Mouse (Mus musculus) forebrain, embryonic 11.5 days (tissue): ENCODE results near the gene Gab2. TPM values are rescaled to one million over a fixed set of nuclear protein-coding genes. Genes with fewer than 3 reads are reported as not detected.
"Not testable (repeated sequence)": the region's sequence is repeated elsewhere in the genome, so short reads cannot be mapped to it uniquely, and the experiment has no call there.

Experiments
- ATAC-seq: fragments of 200-750 bp; cut with Nextera tagmentation; replicated peaks from 2 replicates; pipeline ENCODE4 v1.8.0; 2017; ENCODE audit warnings: moderate TSS enrichment; ENCODE audit not compliant: low FRiP score
- DNase-seq: peaks from one replicate; pipeline ENCODE4 v3.0.0-alpha.2; 2017; ENCODE audit warnings: low spot score
- H3K27ac ChIP-seq: fragments of 300-500 bp; sonication (generic); 2 replicates; pipeline ENCODE4 v1.5.1; 2014; ENCODE audit warnings: low read depth, low read length
- H3K27me3 ChIP-seq: fragments of 300-500 bp; sonication (generic); 2 replicates; pipeline ENCODE4 v1.6.1; 2014; ENCODE audit warnings: mild to moderate bottlenecking, low read length, mixed read lengths; ENCODE audit not compliant: control insufficient read depth, insufficient read depth
- H3K36me3 ChIP-seq: fragments of 300-500 bp; sonication (generic); 2 replicates; pipeline ENCODE4 v1.6.1; 2014; ENCODE audit warnings: mild to moderate bottlenecking, low read length, moderate library complexity, mixed read lengths; ENCODE audit not compliant: control insufficient read depth, insufficient read depth
- H3K4me1 ChIP-seq: fragments of 300-500 bp; sonication (generic); replicated peaks from 2 replicates; pipeline ENCODE4 v1.6.1; 2014; ENCODE audit warnings: low read length, mixed read lengths; ENCODE audit not compliant: control insufficient read depth, insufficient read depth
- H3K4me2 ChIP-seq: fragments of 300-500 bp; sonication (generic); 2 replicates; pipeline ENCODE4 v1.6.1; 2014; ENCODE audit warnings: low read depth, mild to moderate bottlenecking, low read length, moderate library complexity, mixed read lengths; ENCODE audit not compliant: severe bottlenecking
- H3K4me3 ChIP-seq: fragments of 300-500 bp; sonication (generic); 2 replicates; pipeline ENCODE4 v1.5.1; 2014; ENCODE audit warnings: low read depth, low read length
- H3K9ac ChIP-seq: fragments of 300-500 bp; sonication (generic); 2 replicates; pipeline ENCODE4 v1.6.1; 2014; ENCODE audit warnings: low read length
- H3K9me3 ChIP-seq: fragments of 300-500 bp; sonication (generic); 2 replicates; pipeline ENCODE4 v1.6.1; 2016; ENCODE audit warnings: low read length, mixed read lengths; ENCODE audit not compliant: control insufficient read depth
- WGBS: fragments of 180-500 bp; shearing (Covaris S2); extraction: QIAGEN DNeasy Blood & Tissue Kit; methylation state at CpG from one replicate; pipeline ENCODE4 v1.1.7; 2014; 5-methylcytosine and 5-hydroxymethylcytosine counted together
- polyA plus RNA-seq: library from polyadenylated mRNA; unstranded; fragments of >200 nt; fragmentation: Nextera tagmentation; extraction: Ambion mirVana; gene quantifications from 2 replicates; pipeline ENCODE4 v1.2.1, GENCODE M21; 2014

Gene Gab2
- polyA plus RNA-seq, 1 experiment from 2014 or later: 8.1 TPM

DNA sequence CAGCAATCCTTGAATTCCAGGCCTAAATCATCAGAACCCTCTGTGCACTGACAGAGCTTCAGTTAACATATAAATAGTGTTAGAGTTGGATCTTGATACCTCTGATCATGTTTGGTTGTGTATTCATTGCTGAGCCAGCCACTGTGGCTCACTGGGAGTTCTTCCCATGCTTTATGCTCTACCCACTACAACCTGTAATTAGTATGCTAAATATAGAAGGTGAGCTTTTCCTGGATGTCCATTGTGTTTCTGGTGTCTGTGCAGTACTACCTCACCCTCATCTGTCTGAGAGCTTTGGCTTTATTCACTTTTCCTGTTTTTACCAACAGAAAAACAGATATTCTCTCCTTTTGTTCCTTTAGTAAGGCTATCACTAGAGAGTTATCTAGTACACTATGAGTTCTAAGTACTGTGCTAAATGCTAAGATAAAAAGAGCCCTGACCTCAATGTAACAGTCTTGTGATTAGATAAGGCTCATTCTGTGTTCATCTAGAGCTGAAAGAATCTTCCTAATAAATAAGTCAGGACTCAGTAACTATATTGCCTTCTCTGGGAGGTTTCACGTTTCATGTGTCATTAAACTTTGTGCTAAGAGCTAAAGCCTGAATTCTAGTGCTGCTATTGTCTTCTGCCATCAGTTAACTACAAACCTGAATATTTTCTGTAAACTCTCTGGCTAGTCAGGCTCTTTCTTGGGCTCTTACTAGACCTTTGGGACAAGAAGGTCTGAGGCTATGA is 127.6 kb downstream of the Gab2 start:
- DNase-seq (no peak), ATAC-seq (no peak)
- WGBS: 85% methylated on average over 1 of the region's 1 CpGs
- Histone ChIP-seq H3K36me3 (no peaks in the 10 kb centered on the region), H3K27me3 (no peaks in the 10 kb centered on the region), H3K9me3 (no peaks in the 10 kb centered on the region), H3K4me2 (no peak overlapping the region), H3K4me1 (no peaks in the 10 kb centered on the region), H3K27ac (no peak overlapping the region), H3K4me3 (no peak overlapping the region), H3K9ac (no peak overlapping the region)

DNA sequence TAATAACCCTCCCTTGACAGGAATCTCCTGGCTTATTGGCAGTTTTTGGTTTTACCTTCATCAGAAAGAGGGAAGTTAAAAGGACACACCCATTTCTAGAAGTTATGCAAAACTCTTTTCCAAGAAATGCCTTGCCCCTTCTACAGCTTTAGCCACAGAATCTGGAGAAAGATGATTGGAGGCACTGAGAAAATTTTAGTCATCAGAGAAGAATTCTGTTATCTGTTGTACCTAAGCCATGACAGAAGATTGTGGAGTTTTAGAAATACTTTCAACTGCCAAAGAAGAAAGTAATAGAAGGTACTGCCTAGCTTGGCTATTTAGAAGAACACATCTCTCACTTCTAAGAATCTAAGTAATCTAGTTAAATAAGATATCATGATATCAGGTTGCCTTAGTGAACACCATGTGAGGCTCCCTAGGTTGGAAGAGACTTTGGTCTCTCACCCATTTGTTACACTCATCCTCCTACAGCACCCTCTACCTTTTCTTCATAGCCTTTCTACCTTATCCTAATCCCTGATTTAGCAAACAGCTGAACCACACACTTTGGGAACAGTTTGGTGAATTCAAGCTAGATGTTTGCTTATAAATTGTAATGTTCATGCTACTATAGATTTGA is 128.8 kb downstream of the Gab2 start:
- ATAC-seq: no peak
- Histone ChIP-seq H3K27ac (no peak overlapping the region), H3K27me3 (no peaks in the 10 kb centered on the region), H3K4me1 (no peaks in the 10 kb centered on the region), H3K9ac (no peak overlapping the region), H3K4me2 (no peak overlapping the region), H3K4me3 (no peak overlapping the region), H3K9me3 (no peaks in the 10 kb centered on the region), H3K36me3 (no peaks in the 10 kb centered on the region)
- DNase-seq: no peak

GRCm38 (mm10) chr7:97211117-97211516 is 129.7 kb downstream of the Gab2 start:
- Histone ChIP-seq H3K36me3 (no peaks in the 10 kb centered on the region), H3K9ac (no peak overlapping the region), H3K27me3 (no peaks in the 10 kb centered on the region), H3K4me3 (no peak overlapping the region), H3K4me2 (no peak overlapping the region), H3K9me3 (no peaks in the 10 kb centered on the region), H3K4me1 (no peaks in the 10 kb centered on the region), H3K27ac (no peak overlapping the region)
- WGBS: 88% methylated on average over 4 of the region's 4 CpGs
- no peak for ATAC-seq
- no peak for DNase-seq

GRCm38 (mm10) chr7:97223836-97224235 is 142.4 kb downstream of the Gab2 start:
- 89% methylated on average over 2 of the region's 2 CpGs for WGBS
- no peak overlapping the region for H3K9ac ChIP-seq
- no peak overlapping the region for H3K4me3 ChIP-seq
- no peaks in the 10 kb centered on the region for H3K9me3 ChIP-seq
- H3K27me3 ChIP-seq: no peaks in the 10 kb centered on the region
- no peak overlapping the region for H3K4me2 ChIP-seq
- no peaks in the 10 kb centered on the region for H3K4me1 ChIP-seq
- H3K27ac ChIP-seq: no peak overlapping the region
- DNase-seq (no peak), ATAC-seq (no peak)
- H3K36me3 ChIP-seq: no peaks in the 10 kb centered on the region

DNA sequence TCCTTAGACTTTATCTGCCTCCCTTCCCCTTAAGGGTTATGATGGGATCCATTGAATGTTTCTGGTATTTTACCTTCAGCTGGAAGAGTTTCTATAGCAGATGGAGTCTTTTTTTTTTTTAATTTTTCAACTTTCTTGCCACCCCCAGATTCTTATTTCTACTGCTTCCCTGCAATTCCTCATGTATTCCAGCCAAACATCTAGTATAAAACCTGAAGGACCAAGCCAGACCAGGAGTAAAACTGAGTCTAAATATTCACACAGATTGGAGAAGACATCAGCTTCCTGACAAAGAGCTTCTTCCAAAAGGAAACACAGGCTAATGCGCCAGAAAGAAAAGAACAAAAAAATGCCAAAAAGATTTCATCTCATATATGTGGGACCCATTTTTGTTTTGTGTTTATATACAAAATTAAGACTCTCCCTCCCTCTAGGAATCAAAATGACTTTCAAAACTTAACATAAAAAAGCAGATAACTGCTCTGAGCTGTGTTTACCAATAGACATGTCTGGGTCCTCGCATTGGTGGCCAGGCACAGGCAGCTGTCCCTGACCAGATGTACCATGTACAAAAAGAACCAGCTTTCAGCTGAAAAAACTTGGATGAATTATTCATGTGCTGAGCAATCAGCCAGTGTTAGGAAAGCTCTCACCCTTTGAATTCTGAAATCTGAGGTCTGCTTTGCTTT is 164.0 kb downstream of the Gab2 start:
- Histone ChIP-seq H3K4me3 (no peak overlapping the region), H3K9ac (no peak overlapping the region), H3K27me3 (no peaks in the 10 kb centered on the region), H3K36me3 (no peaks in the 10 kb centered on the region), H3K4me1 (no peaks in the 10 kb centered on the region), H3K4me2 (no peak overlapping the region), H3K9me3 (no peaks in the 10 kb centered on the region), H3K27ac (no peak overlapping the region)
- no peak for DNase-seq
- WGBS: 77% methylated on average over 2 of the region's 2 CpGs
- peak; percentile 65; the same call in 1 of the 2 replicates for ATAC-seq

GRCm38 (mm10) chr7:97245950-97246578 is 164.7 kb downstream of the Gab2 start:
- H3K4me3 ChIP-seq, H3K36me3 ChIP-seq, H3K27me3 ChIP-seq, H3K9me3 ChIP-seq, DNase-seq, H3K4me2 ChIP-seq, H3K9ac ChIP-seq, H3K4me1 ChIP-seq, ATAC-seq: not testable (repeated sequence)
- WGBS: 63% methylated on average over 2 of the region's 2 CpGs
- H3K27ac ChIP-seq: 0 out of 2 replicates have a peak overlapping the region, but pooled peaks have one; percentile 6

GRCm38 (mm10) chr7:97247661-97248060 is 166.3 kb downstream of the Gab2 start:
- no peak for DNase-seq
- no peak overlapping the region for H3K9ac ChIP-seq

GRCm38 (mm10) chr7:97248136-97248535 is 166.8 kb downstream of the Gab2 start:
- H3K4me3 ChIP-seq: no peak overlapping the region
- H3K27me3 ChIP-seq: no peaks in the 10 kb centered on the region
- no peak overlapping the region for H3K4me2 ChIP-seq
- ATAC-seq (no peak), DNase-seq (no peak)
- no peak overlapping the region for H3K9ac ChIP-seq
- no peaks in the 10 kb centered on the region for H3K9me3 ChIP-seq
- 86% methylated on average over 5 of the region's 5 CpGs for WGBS
- H3K36me3 ChIP-seq: no peaks in the 10 kb centered on the region
- no peak overlapping the region for H3K27ac ChIP-seq
- no peaks in the 10 kb centered on the region for H3K4me1 ChIP-seq

More at GRCm38 (mm10) chr7:97247661-97248060, 166.3 kb downstream of the Gab2 start:
- WGBS: 90% methylated on average over 1 of the region's 1 CpGs
- ATAC-seq: no peak
- Histone ChIP-seq H3K27me3 (no peaks in the 10 kb centered on the region), H3K9me3 (no peaks in the 10 kb centered on the region), H3K27ac (no peak overlapping the region), H3K4me1 (no peaks in the 10 kb centered on the region), H3K4me2 (no peak overlapping the region), H3K4me3 (no peak overlapping the region), H3K36me3 (no peaks in the 10 kb centered on the region)
